Mouse (Mus musculus) hindbrain, embryonic 10.5 days (tissue): ENCODE measurements around the gene Gclm. TPM values are rescaled to one million over a fixed set of nuclear protein-coding genes. Genes with fewer than 3 reads are reported as not detected.
"Not testable (repeated sequence)": the region's sequence is repeated elsewhere in the genome, so short reads cannot be mapped to it uniquely, and the experiment has no call there.

ENCODE experiments used
- DNase-seq: peaks from one replicate; pipeline ENCODE4 v3.0.0-alpha.2; 2017; ENCODE audit warnings: low spot score
- H3K27ac ChIP-seq: fragments of 300-500 bp; sonication (generic); 2 replicates; pipeline ENCODE4 v1.5.1; 2016; ENCODE audit warnings: mild to moderate bottlenecking, moderate library complexity
- H3K27me3 ChIP-seq: fragments of 300-500 bp; sonication (generic); 2 replicates; pipeline ENCODE4 v1.6.1; 2016; ENCODE audit warnings: mild to moderate bottlenecking; ENCODE audit not compliant: poor library complexity, insufficient read depth, severe bottlenecking
- H3K36me3 ChIP-seq: fragments of 300-500 bp; sonication (generic); 2 replicates; pipeline ENCODE4 v1.6.1; 2016; ENCODE audit warnings: mild to moderate bottlenecking, moderate library complexity
- H3K4me1 ChIP-seq: fragments of 300-500 bp; sonication (generic); replicated peaks from 2 replicates; pipeline ENCODE4 v1.6.1; 2016; ENCODE audit warnings: mild to moderate bottlenecking
- H3K4me3 ChIP-seq: fragments of 300-500 bp; sonication (generic); 2 replicates; pipeline ENCODE4 v1.5.1; 2016; ENCODE audit warnings: mild to moderate bottlenecking, moderate library complexity
- H3K9me3 ChIP-seq: fragments of 300-500 bp; sonication (generic); 2 replicates; pipeline ENCODE4 v1.6.1; 2016; ENCODE audit warnings: mild to moderate bottlenecking, moderate library complexity
- WGBS: fragments of 180-500 bp; shearing (Covaris S2); methylation state at CpG from one replicate; pipeline ENCODE4 v1.1.7; 2016; 5-methylcytosine and 5-hydroxymethylcytosine counted together
- polyA plus RNA-seq: library from polyadenylated mRNA; unstranded; fragments of >200 nt; fragmentation: Nextera tagmentation; extraction: Ambion mirVana; gene quantifications from 2 replicates; pipeline ENCODE4 v1.2.1, GENCODE M21; 2016

The Gclm gene
- polyA plus RNA-seq, 1 experiment from 2014 or later: 51.2 TPM

DNA sequence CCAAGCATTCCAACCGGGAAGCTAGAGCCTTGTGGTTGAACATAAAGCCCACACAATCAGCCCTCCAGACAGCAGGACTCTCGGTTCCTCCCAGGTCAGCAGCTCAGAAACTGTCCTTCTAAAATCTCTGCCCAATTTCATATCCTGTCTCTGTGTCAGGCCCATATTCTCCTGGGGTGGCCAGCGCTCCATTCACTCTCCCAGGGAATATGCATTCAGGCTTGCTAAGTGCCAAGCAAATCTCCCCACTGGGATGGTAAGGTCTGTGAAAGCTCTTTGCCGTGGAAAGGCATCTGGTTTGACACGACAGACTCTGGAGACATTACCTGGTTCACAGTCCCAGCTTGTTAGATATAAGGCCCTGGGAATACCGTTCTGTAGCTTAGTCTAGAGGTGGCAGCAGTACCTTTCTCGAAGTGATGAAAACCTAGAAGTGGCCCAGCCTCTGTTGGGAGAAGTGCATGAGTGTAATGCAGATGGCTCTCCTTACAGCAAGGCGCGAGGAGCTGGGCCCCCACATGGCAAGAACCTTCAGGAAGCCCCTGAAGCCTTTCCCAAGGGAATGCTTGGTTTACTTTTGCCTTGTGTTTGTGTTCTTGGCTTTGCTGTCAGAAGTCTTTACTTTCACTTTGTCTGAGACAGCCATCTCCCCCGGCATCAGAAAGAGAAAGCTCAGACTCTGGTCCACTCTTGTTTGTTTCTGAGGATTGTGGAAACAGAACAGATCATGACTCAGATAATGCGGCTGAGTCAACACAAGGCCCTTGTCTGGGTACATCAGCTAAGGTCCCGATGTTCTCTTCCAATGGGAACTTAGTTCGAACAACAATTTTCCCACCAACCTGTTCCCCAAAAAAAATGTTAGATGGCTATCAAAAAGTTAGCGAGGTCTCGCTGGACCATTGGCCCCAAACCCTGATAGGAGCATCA is 36.8 kb upstream of the Gclm start:
- WGBS: 87% methylated on average over 15 of the region's 15 CpGs
- DNase-seq: no peak
- H3K4me1 ChIP-seq: peaks cover 4% of the 10 kb centered on the region; the same call in 1 of the 2 replicates
- H3K4me3 ChIP-seq: no peak overlapping the region
- no peaks in the 10 kb centered on the region for H3K27me3 ChIP-seq
- no peaks in the 10 kb centered on the region for H3K9me3 ChIP-seq
- no peak overlapping the region for H3K27ac ChIP-seq
- no peaks in the 10 kb centered on the region for H3K36me3 ChIP-seq

DNA sequence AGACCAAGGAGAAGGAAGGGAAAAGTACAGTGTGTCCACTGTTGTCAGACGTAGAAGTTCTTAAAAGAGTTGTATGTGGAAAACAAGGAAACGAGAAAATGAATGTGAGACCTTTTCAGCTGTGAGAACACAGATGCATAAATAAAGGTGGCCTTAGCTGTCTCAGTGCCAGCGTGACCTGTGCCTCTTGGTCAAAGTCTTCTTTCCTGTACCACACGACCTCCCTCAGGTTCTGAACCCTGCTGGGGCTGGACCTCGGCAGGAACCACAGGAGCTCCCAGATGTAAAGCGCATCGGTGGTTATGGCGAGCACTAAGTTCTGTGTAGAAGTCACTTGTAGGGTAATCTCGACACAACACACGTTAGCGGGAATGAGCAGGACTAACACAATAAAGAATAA is 35.8 kb upstream of the Gclm start:
- WGBS: 92% methylated on average over 11 of the region's 11 CpGs
- Histone ChIP-seq H3K9me3 (no peaks in the 10 kb centered on the region), H3K27ac (no peak overlapping the region), H3K4me3 (no peak overlapping the region), H3K27me3 (no peaks in the 10 kb centered on the region), H3K4me1 (peaks cover 4% of the 10 kb centered on the region; the same call in 1 of the 2 replicates), H3K36me3 (no peaks in the 10 kb centered on the region)
- DNase-seq: no peak

DNA sequence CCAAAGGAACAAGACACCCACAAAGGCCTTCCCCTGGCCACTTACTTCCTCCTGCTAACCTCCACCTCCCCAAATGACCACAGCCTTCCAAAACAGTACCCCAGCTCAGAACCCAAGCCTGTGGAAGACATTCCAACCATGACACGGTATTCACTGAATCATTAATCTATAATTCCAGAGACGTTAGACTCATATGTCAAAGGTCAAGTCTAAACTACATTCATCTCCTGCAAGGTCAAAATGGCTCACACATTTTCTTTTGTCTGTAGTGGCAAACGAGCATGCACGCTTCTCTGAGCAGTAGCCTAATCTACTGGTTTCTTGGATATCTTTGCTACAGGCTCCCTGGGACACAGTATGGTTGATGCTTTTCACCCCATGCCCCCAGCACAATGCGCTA is 34.9 kb upstream of the Gclm start:
- Histone ChIP-seq H3K27ac (no peak overlapping the region), H3K27me3 (no peaks in the 10 kb centered on the region), H3K4me1 (peaks cover 4% of the 10 kb centered on the region; the same call in 1 of the 2 replicates), H3K36me3 (no peaks in the 10 kb centered on the region), H3K4me3 (no peak overlapping the region), H3K9me3 (no peaks in the 10 kb centered on the region)
- no peak for DNase-seq
- WGBS: 58% methylated on average over 5 of the region's 5 CpGs

DNA sequence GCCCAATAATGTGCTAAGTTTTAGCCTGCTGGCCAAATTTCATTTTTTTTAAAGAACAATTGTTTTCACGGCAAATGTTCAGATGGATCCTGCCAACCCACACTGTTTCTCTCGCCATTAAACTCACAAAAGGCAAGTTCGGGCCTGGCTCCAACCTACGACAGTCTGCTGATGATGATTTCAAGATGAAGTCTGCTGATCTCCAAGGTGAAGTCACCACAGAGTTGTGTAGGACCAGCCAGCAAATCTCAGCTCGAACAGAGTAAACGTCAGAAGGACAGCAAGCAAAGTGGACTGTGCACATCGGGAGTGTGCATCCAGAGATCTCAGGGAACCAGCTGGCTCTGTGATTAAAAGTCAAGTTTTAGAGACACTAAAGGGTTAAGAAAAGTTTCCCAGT is 34.5 kb upstream of the Gclm start:
- DNase-seq: no peak

DNA sequence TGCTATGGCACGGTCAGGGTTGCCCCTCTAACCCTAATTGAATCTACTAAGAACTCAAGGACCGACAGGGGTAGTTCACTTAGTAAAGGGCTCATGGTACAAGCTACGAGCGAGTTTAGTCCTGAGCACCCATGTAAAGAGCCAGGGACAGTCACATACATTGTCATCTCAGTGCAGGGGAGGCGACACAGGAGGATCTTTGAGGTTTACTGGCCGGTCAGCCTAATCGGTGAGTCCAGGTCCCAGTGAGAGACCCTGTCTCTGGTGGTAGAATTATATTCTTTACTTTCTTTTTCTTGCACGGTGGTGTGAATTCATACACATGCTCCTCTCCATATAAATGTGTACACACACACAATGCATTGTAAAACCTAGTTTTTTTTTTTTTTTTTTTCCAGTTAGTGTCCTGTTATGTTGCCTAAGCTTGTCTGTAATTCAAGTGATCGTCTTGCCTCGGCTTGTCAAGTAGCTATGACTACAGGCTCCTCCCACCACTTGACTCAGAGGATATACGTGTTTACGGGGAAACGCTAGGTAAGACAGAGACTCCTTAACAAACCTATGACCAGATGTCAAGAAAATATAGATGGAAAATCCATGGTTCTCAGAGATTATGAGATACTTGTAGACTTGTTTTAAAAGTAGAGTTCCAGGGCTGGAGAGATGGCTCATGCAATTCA is 33.8 kb upstream of the Gclm start:
- Histone ChIP-seq H3K4me3 (no peak overlapping the region), H3K27ac (no peak overlapping the region), H3K9me3 (no peaks in the 10 kb centered on the region), H3K27me3 (no peaks in the 10 kb centered on the region), H3K36me3 (no peaks in the 10 kb centered on the region), H3K4me1 (peaks cover 4% of the 10 kb centered on the region; the same call in 1 of the 2 replicates)
- no peak for DNase-seq
- WGBS: 83% methylated on average over 13 of the region's 13 CpGs

More for the DNA sequence above, 34.5 kb upstream of the Gclm start:
- H3K27me3 ChIP-seq: no peaks in the 10 kb centered on the region
- no peak overlapping the region for H3K27ac ChIP-seq
- no peaks in the 10 kb centered on the region for H3K36me3 ChIP-seq
- no peaks in the 10 kb centered on the region for H3K9me3 ChIP-seq
- H3K4me1 ChIP-seq: peaks cover 4% of the 10 kb centered on the region; the same call in 1 of the 2 replicates
- WGBS: 88% methylated on average over 7 of the region's 7 CpGs
- no peak overlapping the region for H3K4me3 ChIP-seq

DNA sequence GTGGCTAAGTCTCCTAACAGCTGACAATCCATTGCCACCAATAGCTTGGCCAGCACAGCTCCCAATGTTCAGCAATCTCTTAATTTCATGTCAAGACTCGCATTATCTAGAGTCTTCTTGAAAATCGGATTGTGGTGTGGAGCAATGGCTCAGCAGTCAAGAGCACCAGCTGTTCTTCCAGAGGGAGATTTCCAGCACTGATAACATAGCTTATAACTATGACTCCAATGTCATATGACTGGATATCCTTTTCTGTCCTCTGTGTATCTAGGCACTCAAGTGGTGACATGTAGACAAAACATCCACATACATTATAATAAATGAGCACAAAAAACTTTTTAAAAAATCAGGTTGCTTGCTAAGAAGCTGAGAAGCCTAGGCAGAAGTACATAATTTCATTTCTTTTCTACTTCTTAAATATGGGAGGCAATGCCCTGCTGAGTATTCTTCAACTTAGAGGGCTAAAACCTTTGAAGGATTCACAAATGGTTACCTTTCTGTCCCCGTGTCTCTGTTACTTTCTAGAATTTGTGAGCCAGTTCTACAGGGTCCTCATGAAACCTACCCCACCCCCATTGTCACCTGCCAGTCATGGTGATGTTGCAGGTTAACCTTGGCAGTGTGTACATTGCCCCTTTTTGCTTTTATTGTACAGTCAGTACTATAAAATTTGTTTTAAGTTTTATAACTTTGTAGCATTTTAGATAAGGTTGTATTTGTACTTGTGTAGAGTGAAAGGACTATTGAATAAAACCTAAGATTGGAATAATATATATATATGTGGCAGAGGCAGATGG is 23.9 kb upstream of the Gclm start:
- no peaks in the 10 kb centered on the region for H3K9me3 ChIP-seq
- H3K4me1 ChIP-seq: no peaks in the 10 kb centered on the region
- no peak for DNase-seq
- no peak overlapping the region for H3K27ac ChIP-seq
- H3K36me3 ChIP-seq: no peaks in the 10 kb centered on the region
- no peak overlapping the region for H3K4me3 ChIP-seq
- H3K27me3 ChIP-seq: no peaks in the 10 kb centered on the region
- 87% methylated on average over 3 of the region's 3 CpGs for WGBS

DNA sequence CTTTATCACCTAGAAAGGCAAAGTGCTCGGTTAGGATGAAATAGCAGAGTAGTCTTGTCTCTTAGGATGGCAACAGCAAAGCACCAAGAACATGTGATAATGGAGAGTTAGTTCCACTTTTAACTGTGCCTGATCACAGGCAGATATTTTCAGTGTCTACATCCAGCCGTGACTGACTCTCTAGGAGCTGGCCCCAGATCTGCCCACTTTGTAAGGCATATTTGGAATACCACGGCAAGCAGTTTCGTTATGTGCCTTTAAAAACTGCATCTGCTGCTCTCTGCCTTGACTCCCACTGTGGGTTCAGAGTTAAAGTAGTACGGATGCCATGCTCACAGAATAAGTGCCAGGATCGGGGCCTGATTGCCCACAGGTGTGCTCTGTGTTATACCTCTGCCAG is 18.4 kb upstream of the Gclm start:
- H3K4me3 ChIP-seq, H3K4me1 ChIP-seq, H3K9me3 ChIP-seq, DNase-seq, H3K27me3 ChIP-seq, H3K27ac ChIP-seq, H3K36me3 ChIP-seq: not testable (repeated sequence)
- 83% methylated on average over 6 of the region's 6 CpGs for WGBS

DNA sequence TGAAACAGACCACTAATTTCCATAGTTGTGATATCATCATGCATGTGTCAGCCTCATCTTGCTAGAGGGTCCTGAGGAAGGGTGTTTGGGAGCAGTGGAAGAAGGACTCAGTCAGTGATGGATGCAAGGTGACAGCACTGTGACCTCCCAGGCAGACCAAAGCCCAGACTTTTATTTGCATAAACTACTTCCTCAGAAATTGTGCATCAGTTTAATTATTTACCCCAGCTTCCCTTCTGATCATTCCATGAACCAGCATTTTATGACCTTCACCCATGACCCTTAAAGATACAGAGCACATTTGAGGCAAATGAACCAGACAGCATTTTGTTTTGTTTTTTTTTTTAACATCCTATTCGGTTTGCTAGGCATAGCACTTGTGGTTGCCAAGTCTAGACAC is 9.6 kb upstream of the Gclm start:
- Histone ChIP-seq H3K4me1 (no peaks in the 10 kb centered on the region), H3K36me3 (no peaks in the 10 kb centered on the region), H3K4me3 (no peak overlapping the region), H3K27ac (no peak overlapping the region), H3K27me3 (no peaks in the 10 kb centered on the region), H3K9me3 (no peaks in the 10 kb centered on the region)
- WGBS: 67% methylated on average over 1 of the region's 1 CpGs
- DNase-seq: no peak

DNA sequence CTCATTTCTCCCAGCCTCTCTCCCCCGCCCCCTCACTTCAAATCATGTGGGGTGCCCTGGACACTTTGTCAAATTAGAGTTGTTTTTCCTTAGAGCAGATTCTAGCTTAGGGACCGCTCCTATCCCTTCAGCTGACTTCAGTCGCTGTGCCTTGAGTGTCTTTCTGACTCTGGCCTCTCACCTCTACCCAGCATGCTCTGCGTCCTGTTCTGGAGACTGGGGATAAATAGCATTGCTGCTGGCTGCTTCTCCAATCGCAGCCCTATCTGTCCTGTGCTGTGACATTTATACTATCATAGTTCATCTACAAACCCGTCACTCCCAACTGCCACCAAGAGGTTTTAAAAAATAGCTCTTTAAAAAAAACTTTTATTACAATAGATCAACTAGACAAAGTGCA is 2.5 kb upstream of the Gclm start:
- H3K9me3 ChIP-seq: no peaks in the 10 kb centered on the region
- H3K27me3 ChIP-seq: no peaks in the 10 kb centered on the region
- H3K4me3 ChIP-seq: no peak overlapping the region
- no peak overlapping the region for H3K27ac ChIP-seq
- H3K4me1 ChIP-seq: peaks cover 37% of the 10 kb centered on the region
- H3K36me3 ChIP-seq: no peaks in the 10 kb centered on the region
- no peak for DNase-seq
- 54% methylated on average over 6 of the region's 6 CpGs for WGBS

DNA sequence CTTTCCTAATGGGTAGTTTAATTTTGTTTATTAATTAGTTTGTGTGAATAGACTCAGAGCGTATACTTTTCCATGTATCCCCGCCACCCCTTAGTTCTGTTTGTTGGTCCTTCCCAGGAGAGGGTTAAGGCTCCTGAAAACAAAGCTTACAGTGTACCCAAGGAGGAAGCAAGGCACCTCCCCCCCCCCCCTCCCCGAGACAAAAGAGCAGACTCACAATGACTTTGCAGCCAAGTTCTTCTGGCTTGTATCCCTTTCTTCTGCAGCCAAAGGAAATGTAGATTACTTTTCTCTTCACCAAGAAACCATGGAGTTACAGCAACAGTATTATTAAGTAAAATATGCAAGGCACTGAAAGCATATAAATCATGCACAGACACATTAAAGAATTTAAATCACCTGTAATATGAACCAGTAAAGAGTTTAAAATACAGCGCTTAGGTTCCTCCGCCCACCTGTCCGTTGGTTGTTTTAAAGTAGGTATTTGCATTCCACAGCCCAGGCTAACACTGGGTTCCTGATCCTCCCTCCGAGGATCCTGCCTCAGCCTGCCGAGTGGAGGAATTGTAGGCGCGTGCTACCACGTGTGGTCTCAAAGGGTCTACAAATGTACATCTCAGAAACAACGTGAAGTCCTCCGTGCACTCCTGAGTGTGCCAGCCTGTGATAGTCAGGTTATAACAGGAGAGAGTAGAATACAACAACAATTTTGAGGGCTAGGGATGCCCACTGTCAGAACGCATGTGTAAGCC is 1.8 kb upstream of the Gclm start:
- peak overlapping the region; percentile 62 for H3K27ac ChIP-seq
- H3K4me1 ChIP-seq: peaks cover 37% of the 10 kb centered on the region
- 49% methylated on average over 14 of the region's 14 CpGs for WGBS
- H3K9me3 ChIP-seq: no peaks in the 10 kb centered on the region
- no peak for DNase-seq
- no peak overlapping the region for H3K4me3 ChIP-seq
- no peaks in the 10 kb centered on the region for H3K27me3 ChIP-seq
- H3K36me3 ChIP-seq: no peaks in the 10 kb centered on the region

DNA sequence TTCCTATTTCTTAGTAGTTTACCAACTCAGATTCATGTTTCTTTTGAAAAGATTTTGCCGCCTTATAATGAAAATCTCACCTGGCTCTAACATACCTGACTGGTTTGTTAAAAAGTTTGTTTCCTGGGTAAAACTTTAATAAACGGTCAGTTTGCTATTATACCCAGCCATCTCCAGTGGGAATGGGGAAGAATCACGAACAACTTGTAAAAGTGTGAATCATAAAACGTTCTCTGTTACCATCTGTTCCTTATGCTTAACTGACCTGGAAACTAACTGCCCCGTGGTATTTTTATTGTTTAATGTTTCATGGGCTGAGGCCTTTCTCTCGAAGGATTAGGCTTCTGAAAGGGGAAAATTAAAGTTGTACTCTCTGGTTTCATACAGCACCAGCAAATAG is 598 bp upstream of the Gclm start:
- Histone ChIP-seq H3K27ac (peak overlapping the region; percentile 94), H3K36me3 (no peaks in the 10 kb centered on the region), H3K4me3 (peak overlapping the region; percentile 93), H3K9me3 (no peaks in the 10 kb centered on the region), H3K4me1 (peaks cover 37% of the 10 kb centered on the region), H3K27me3 (no peaks in the 10 kb centered on the region)
- whole genome bisulfite sequencing: 60% methylated on average over 6 of the region's 6 CpGs
- no peak for DNase-seq

DNA sequence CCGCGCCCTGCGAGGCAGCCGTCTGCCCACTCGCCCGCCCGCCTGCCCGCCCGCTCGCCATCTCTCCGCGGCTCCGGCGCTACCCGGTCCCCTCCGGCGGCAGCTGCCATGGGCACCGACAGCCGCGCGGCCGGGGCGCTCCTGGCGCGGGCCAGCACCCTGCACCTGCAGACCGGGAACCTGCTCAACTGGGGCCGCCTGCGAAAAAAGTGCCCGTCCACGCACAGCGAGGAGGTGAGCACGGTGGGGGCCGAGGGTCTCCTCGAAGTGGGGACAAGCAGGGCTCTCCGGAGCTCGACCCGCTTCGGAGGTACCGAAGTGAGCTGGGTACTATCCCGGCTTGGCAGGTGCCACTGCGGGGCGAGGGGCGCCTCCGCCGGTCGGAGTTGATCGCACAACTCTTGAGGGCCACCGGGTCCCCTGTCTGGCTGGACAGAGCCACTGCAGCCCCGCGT is 548 bp downstream of the Gclm start:
- Histone ChIP-seq H3K27me3 (no peaks in the 10 kb centered on the region), H3K9me3 (no peaks in the 10 kb centered on the region), H3K36me3 (no peaks in the 10 kb centered on the region), H3K27ac (peak overlapping the region; percentile 94), H3K4me3 (peak overlapping the region; percentile 93), H3K4me1 (peaks cover 37% of the 10 kb centered on the region)
- peak; percentile 72 for DNase-seq
- under 1% methylated on average over 50 of the region's 50 CpGs for WGBS
